Mouse (Mus musculus) kidney, embryonic 14.5 days (tissue): ENCODE data around the gene Inpp5b. TPM values are rescaled to one million over a fixed set of nuclear protein-coding genes. Genes with fewer than 3 reads are reported as not detected.

Experiments
- ATAC-seq: fragments of 200-750 bp; cut with Nextera tagmentation; 2 replicates; pipeline ENCODE4 v1.8.0; 2017; ENCODE audit warnings: moderate number of reproducible peaks, mild to moderate bottlenecking, moderate TSS enrichment, moderate library complexity; ENCODE audit not compliant: low FRiP score, low TSS enrichment
- H3K27ac ChIP-seq: fragments of 300-500 bp; sonication (generic); 2 replicates; pipeline ENCODE4 v1.5.1; 2014; ENCODE audit warnings: low read depth, mild to moderate bottlenecking, low read length, moderate library complexity, mixed read lengths
- H3K27me3 ChIP-seq: fragments of 300-500 bp; sonication (generic); 2 replicates; pipeline ENCODE4 v1.6.1; 2014; ENCODE audit warnings: mild to moderate bottlenecking, low read length; ENCODE audit not compliant: control insufficient read depth, insufficient read depth
- H3K36me3 ChIP-seq: fragments of 300-500 bp; sonication (generic); 2 replicates; pipeline ENCODE4 v1.6.1; 2014; ENCODE audit warnings: low read length, mixed read lengths; ENCODE audit not compliant: control insufficient read depth, insufficient read depth
- H3K4me1 ChIP-seq: fragments of 300-500 bp; sonication (generic); 2 replicates; pipeline ENCODE4 v1.6.1; 2014; ENCODE audit warnings: low read length, mixed read lengths; ENCODE audit not compliant: control insufficient read depth, insufficient read depth
- H3K4me2 ChIP-seq: fragments of 300-500 bp; sonication (generic); replicated peaks from 2 replicates; pipeline ENCODE4 v1.6.1; 2014; ENCODE audit warnings: low read depth, mild to moderate bottlenecking, low read length
- H3K4me3 ChIP-seq: fragments of 300-500 bp; sonication (generic); 2 replicates; pipeline ENCODE4 v1.5.1; 2014; ENCODE audit warnings: mild to moderate bottlenecking, low read length
- H3K9ac ChIP-seq: fragments of 300-500 bp; sonication (generic); 2 replicates; pipeline ENCODE4 v1.6.1; 2014; ENCODE audit warnings: low read depth, mild to moderate bottlenecking, low read length, moderate library complexity
- H3K9me3 ChIP-seq: fragments of 300-500 bp; sonication (generic); 2 replicates; pipeline ENCODE4 v1.6.1; 2016; ENCODE audit warnings: low read length; ENCODE audit not compliant: control insufficient read depth
- WGBS: fragments of 180-500 bp; shearing (Covaris S2); extraction: QIAGEN DNeasy Blood & Tissue Kit; methylation state at CpG from one replicate; pipeline ENCODE4 v1.1.7; 2014; 5-methylcytosine and 5-hydroxymethylcytosine counted together
- polyA plus RNA-seq: library from polyadenylated mRNA; unstranded; fragments of >200 nt; fragmentation: Nextera tagmentation; extraction: Ambion mirVana; gene quantifications from 2 replicates; pipeline ENCODE4 v1.2.1, GENCODE M21; 2014

Inpp5b gene
- polyA plus RNA-seq, 1 experiment from 2014 or later: 26.4 TPM

DNA sequence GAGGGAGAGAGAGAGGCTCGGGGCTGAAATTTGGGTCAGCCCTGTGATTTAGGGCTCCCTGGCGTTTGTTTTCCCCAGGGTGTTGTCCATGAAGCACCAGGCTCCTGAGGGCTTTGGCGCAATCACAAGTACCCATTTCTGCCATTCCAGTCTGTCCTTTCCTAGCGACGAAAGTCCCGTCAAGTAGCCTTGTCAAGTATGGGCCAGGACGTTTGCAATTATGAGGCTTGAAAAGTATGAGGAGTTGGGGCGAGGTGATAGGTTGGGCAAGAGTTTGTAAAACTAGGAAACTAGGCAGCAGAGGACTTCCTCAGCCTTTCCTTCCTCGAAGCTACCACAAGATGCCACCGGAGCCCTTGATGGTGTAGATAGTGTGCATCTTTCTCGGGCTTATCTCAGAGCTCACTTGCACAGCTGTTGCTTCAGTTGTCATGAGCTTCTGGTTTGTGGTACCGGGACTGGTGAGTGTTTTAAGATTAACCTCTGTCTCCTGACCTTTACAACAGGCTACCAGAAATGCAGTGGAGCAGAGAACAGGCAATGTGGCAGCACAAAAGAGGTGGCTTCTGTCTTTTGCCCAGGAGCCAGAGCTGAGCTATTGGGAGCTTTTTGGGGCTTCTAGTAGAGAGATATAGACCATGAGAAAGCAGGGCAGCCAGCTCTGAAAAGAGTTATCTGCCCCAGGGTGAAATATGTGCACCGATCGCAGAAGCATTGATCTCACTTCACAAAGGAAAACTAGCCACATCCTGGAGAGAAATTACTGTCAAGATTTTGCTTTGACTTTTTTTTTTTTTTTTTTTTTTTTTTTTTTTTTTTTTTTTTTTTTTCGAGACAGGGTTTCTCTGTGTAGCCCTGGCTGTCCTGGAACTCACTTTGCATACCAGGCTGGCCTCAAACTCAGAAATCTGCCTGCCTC lies 10.9 kb downstream of the Inpp5b start:
- H3K27ac ChIP-seq: no peak overlapping the region
- H3K9me3 ChIP-seq: no peaks in the 10 kb centered on the region
- H3K4me1 ChIP-seq: peaks cover 10% of the 10 kb centered on the region
- peak overlapping the region; percentile 97 for H3K4me2 ChIP-seq
- ATAC-seq: no peak
- H3K9ac ChIP-seq: peak overlapping the region; percentile 72
- WGBS: 15% methylated on average over 14 of the region's 15 CpGs
- peak overlapping the region; percentile 83 for H3K4me3 ChIP-seq
- H3K27me3 ChIP-seq: no peaks in the 10 kb centered on the region
- H3K36me3 ChIP-seq: no peaks in the 10 kb centered on the region

GRCm38 (mm10) chr4:124755526-124755925 lies 13.9 kb downstream of the Inpp5b start:
- no peak for ATAC-seq
- Histone ChIP-seq H3K27ac (no peak overlapping the region), H3K4me2 (no peak overlapping the region), H3K27me3 (no peaks in the 10 kb centered on the region), H3K36me3 (no peaks in the 10 kb centered on the region), H3K4me1 (peaks cover 18% of the 10 kb centered on the region), H3K4me3 (no peak overlapping the region), H3K9me3 (no peaks in the 10 kb centered on the region), H3K9ac (no peak overlapping the region)
- 66% methylated on average over 7 of the region's 7 CpGs for WGBS

GRCm38 (mm10) chr4:124759305-124759811 lies 17.7 kb downstream of the Inpp5b start:
- Histone ChIP-seq H3K27me3 (no peaks in the 10 kb centered on the region), H3K36me3 (no peaks in the 10 kb centered on the region), H3K9ac (no peak overlapping the region), H3K27ac (peak overlapping the region; percentile 44; the same call in 1 of the 2 replicates), H3K4me2 (no peak overlapping the region), H3K4me1 (peaks cover 8% of the 10 kb centered on the region; the same call in 1 of the 2 replicates), H3K4me3 (no peak overlapping the region), H3K9me3 (no peaks in the 10 kb centered on the region)
- WGBS: 57% methylated on average over 7 of the region's 7 CpGs
- ATAC-seq: peak; percentile 64

GRCm38 (mm10) chr4:124761201-124761600 lies 19.6 kb downstream of the Inpp5b start:
- ATAC-seq: no peak
- Histone ChIP-seq H3K9me3 (no peaks in the 10 kb centered on the region), H3K27ac (no peak overlapping the region), H3K4me2 (no peak overlapping the region), H3K36me3 (no peaks in the 10 kb centered on the region), H3K4me1 (peaks cover 8% of the 10 kb centered on the region; the same call in 1 of the 2 replicates), H3K4me3 (no peak overlapping the region), H3K9ac (no peak overlapping the region), H3K27me3 (no peaks in the 10 kb centered on the region)
- WGBS: 65% methylated on average over 1 of the region's 1 CpGs

DNA sequence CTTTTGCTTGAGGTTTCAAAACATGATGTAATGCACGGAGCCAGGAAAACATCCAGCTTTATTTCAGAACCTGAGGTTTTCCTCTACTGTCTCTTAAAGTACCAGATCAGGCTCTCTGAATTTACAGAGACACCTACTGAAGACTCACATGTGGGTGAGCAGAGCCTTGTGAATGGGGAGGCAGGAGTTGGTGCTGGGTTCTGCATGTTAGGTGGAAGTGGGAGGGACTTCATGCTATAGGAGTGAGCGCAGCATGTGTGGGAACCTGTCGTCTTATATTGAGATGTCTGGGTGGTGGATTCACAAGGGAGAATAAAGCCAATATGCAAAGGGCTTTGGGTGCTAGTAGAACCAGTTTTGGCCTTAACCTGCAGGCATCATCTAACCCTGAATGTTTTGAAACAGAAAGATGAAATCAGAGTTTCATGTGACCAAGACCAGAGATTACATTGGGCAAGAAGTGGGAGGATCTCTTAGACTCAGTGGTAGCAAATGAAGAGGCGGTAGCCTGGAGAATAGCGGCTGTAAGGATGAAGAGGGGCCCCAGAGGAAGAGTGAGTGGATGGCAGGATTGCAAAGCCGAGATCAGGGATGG lies 21.3 kb downstream of the Inpp5b start:
- no peak overlapping the region for H3K4me2 ChIP-seq
- no peaks in the 10 kb centered on the region for H3K36me3 ChIP-seq
- no peaks in the 10 kb centered on the region for H3K27me3 ChIP-seq
- H3K9me3 ChIP-seq: no peaks in the 10 kb centered on the region
- no peak overlapping the region for H3K27ac ChIP-seq
- no peak for ATAC-seq
- no peak overlapping the region for H3K4me3 ChIP-seq
- H3K4me1 ChIP-seq: peaks cover 8% of the 10 kb centered on the region; the same call in 1 of the 2 replicates
- whole genome bisulfite sequencing: 86% methylated on average over 6 of the region's 6 CpGs
- no peak overlapping the region for H3K9ac ChIP-seq

DNA sequence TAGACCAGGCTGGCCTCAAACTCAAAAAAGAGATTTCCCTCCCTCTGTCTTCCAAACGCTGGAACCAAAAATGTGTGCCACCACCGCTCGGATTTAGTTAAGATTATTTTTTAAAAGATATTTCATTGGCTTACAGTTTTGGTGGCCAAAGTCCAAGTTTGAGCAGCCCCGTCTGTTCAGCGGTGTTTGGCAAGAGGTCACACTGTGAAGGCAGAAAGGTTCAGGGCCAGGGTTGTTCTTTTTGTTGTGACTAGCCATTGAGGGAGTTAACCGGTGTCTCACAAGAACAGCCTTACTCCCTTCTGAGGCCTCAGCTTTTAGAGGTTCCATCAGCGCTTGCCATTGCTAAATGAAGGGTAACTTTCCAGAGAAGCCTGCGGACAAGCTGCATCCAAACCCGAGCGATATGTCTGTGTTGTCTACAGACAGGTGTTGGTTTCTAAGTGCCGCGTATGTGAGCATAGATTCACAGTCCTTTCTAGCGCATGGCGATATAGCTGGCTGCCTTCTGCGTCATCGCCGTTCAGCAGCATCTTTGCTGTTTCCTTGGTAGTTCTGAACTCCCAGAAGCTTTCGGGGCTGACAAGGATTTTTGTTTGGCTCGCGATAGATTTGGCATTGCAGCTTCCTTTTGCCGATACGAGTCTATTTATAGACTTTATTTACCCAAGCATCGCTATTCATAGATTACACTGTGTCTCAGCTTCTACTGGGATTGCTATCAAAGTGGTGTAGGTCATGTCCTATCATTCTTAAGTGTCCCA lies 24.3 kb downstream of the Inpp5b start:
- Histone ChIP-seq H3K9me3 (no peaks in the 10 kb centered on the region), H3K27me3 (no peaks in the 10 kb centered on the region), H3K27ac (no peak overlapping the region), H3K4me1 (no peaks in the 10 kb centered on the region), H3K4me3 (no peak overlapping the region), H3K9ac (no peak overlapping the region), H3K36me3 (no peaks in the 10 kb centered on the region), H3K4me2 (no peak overlapping the region)
- ATAC-seq: no peak
- 82% methylated on average over 23 of the region's 23 CpGs for WGBS

GRCm38 (mm10) chr4:124766566-124766940 lies 24.9 kb downstream of the Inpp5b start:
- no peaks in the 10 kb centered on the region for H3K9me3 ChIP-seq
- no peaks in the 10 kb centered on the region for H3K4me1 ChIP-seq
- H3K27me3 ChIP-seq: no peaks in the 10 kb centered on the region
- H3K4me3 ChIP-seq: no peak overlapping the region
- 85% methylated on average over 2 of the region's 2 CpGs for WGBS
- no peak overlapping the region for H3K4me2 ChIP-seq
- no peak overlapping the region for H3K27ac ChIP-seq
- no peak overlapping the region for H3K9ac ChIP-seq
- ATAC-seq: no peak
- no peaks in the 10 kb centered on the region for H3K36me3 ChIP-seq

- Histone ChIP-seq H3K36me3 (no peaks in the 10 kb centered on the region), H3K4me1 (no peaks in the 10 kb centered on the region), H3K27me3 (no peaks in the 10 kb centered on the region), H3K9ac (no peak overlapping the region), H3K9me3 (no peaks in the 10 kb centered on the region), H3K4me3 (no peak overlapping the region), H3K27ac (no peak overlapping the region), H3K4me2 (no peak overlapping the region)
- ATAC-seq: no peak
- 78% methylated on average over 13 of the region's 13 CpGs for WGBS
Measured at GRCm38 (mm10) chr4:124768963-124769591, 27.4 kb downstream of the Inpp5b start.
